Mouse (Mus musculus) megakaryocyte progenitor cell, adult 5-6 weeks (primary cell): ENCODE data around the gene Scn4b. TPM values are rescaled to one million over a fixed set of nuclear protein-coding genes. Genes with fewer than 3 reads are reported as not detected.

ENCODE experiments used
- ATAC-seq: replicated peaks from 2 replicates; pipeline ENCODE4 v1.8.0; 2016; ENCODE audit warnings: mild to moderate bottlenecking, moderate TSS enrichment, inconsistent platforms; ENCODE audit not compliant: poor library complexity
- total RNA-seq, 2 experiments: library from RNA; stranded (forward) in 1 of 2; stranded (reverse) in 1 of 2; fragments of 157-497, 149-512 nt in 1 of 2; fragments of 200-1000 nt in 1 of 2; gene quantifications; 2 replicates each; pipeline versions ENCODE4 v1.2.3 to v1.2.4; 2015 to 2017

The Scn4b gene
- total RNA-seq, 2 experiments from 2014 or later = not detected

GRCm38 (mm10) chr9:45188570-45189563 is 50.7 kb downstream of the Scn4b start:
- no peak for ATAC-seq

GRCm38 (mm10) chr9:45189661-45190174 is 51.5 kb downstream of the Scn4b start:
- ATAC-seq = no peak

GRCm38 (mm10) chr9:45195468-45195867 is 57.3 kb downstream of the Scn4b start:
- ATAC-seq = no peak

GRCm38 (mm10) chr9:45196125-45196830 is 58.1 kb downstream of the Scn4b start:
- no peak for ATAC-seq

GRCm38 (mm10) chr9:45197549-45197948 is 59.4 kb downstream of the Scn4b start:
- ATAC-seq = no peak

- peak; percentile 67 for ATAC-seq
Measured at GRCm38 (mm10) chr9:45201319-45201947, 63.2 kb downstream of the Scn4b start.

GRCm38 (mm10) chr9:45202021-45202798 is 64.0 kb downstream of the Scn4b start:
- ATAC-seq = no peak; the same call in 1 of the 2 replicates

Other genes with a start within 250 kb of the Scn4b start
- 457 and 602 TPM in 2 replicates for gene Atp5l, start 217.7 kb upstream of the Scn4b start, total RNA-seq (2015)
- 109 and 166 TPM in 2 replicates for gene Atp5l, start 217.7 kb upstream of the Scn4b start, total RNA-seq (2017)
- 45.7 and 48.1 TPM in 2 replicates for gene Ube4a, start 172.8 kb upstream of the Scn4b start, total RNA-seq (2015)
- 32.4 and 44.6 TPM in 2 replicates for gene Ube4a, start 172.8 kb upstream of the Scn4b start, total RNA-seq (2017)
- gene Cd3g, start 158.0 kb upstream of the Scn4b start, total RNA-seq (2015) = not detected in 2 replicates
- gene Cd3g, start 158.0 kb upstream of the Scn4b start, total RNA-seq (2017) = 0.30 and 3.1 TPM in 2 replicates
- gene Cd3d, start 156.6 kb upstream of the Scn4b start, total RNA-seq (2015) = 0.12 and 0.44 TPM in 2 replicates
- 0.17 and 0.33 TPM in 2 replicates for gene Cd3d, start 156.6 kb upstream of the Scn4b start, total RNA-seq (2017)
- not detected in 2 replicates for gene Cd3e, start 128.8 kb upstream of the Scn4b start, total RNA-seq (2015)
- gene Cd3e, start 128.8 kb upstream of the Scn4b start, total RNA-seq (2017) = not detected in 2 replicates
- not detected in 2 replicates for gene Mpzl2, start 98.6 kb upstream of the Scn4b start, total RNA-seq (2015)
- gene Mpzl2, start 98.6 kb upstream of the Scn4b start, total RNA-seq (2017) = not detected in 2 replicates
- 0.20 and 0.35 TPM in 2 replicates for gene Mpzl3, start 83.2 kb upstream of the Scn4b start, total RNA-seq (2015)
- 0.58 and 2.1 TPM in 2 replicates for gene Mpzl3, start 83.2 kb upstream of the Scn4b start, total RNA-seq (2017)
- 0.89 and 2.0 TPM in 2 replicates for gene Jaml, start 59.2 kb upstream of the Scn4b start, total RNA-seq (2015)
- 3.4 and 4.6 TPM in 2 replicates for gene Jaml, start 59.2 kb upstream of the Scn4b start, total RNA-seq (2017)
- not detected in 2 replicates for gene Scn2b, start 20.6 kb upstream of the Scn4b start, total RNA-seq (2015)
- not detected in 2 replicates for gene Scn2b, start 20.6 kb upstream of the Scn4b start, total RNA-seq (2017)
- not detected in 2 replicates for gene BC049352, start 43.6 kb downstream of the Scn4b start, total RNA-seq (2015)
- gene BC049352, start 43.6 kb downstream of the Scn4b start, total RNA-seq (2017) = not detected in 2 replicates
- 0.05 TPM in 1 of 2 replicates, not detected in the other for gene Tmprss4, start 65.7 kb downstream of the Scn4b start, total RNA-seq (2015)
- gene Tmprss4, start 65.7 kb downstream of the Scn4b start, total RNA-seq (2017) = 0.41 TPM in 1 of 2 replicates, not detected in the other
- gene Il10ra, start 130.8 kb downstream of the Scn4b start, total RNA-seq (2015) = 2.9 and 3.9 TPM in 2 replicates
- 8.1 and 9.2 TPM in 2 replicates for gene Il10ra, start 130.8 kb downstream of the Scn4b start, total RNA-seq (2017)
- not detected in 2 replicates for gene Tmprss13, start 180.7 kb downstream of the Scn4b start, total RNA-seq (2015)
- gene Tmprss13, start 180.7 kb downstream of the Scn4b start, total RNA-seq (2017) = not detected in 2 replicates
- not detected in 2 replicates for gene Fxyd6, start 231.8 kb downstream of the Scn4b start, total RNA-seq (2015)
- 0.07 TPM in 1 of 2 replicates, not detected in the other for gene Fxyd6, start 231.8 kb downstream of the Scn4b start, total RNA-seq (2017)